Mouse (Mus musculus) right cerebral cortex, adult 18-20 months (tissue): Measurements from ENCODE around the gene Notum.
"Not testable (repeated sequence)": the region's sequence is repeated elsewhere in the genome, so short reads cannot be mapped to it uniquely, and the experiment has no call there.

ENCODE experiments used
- DNase-seq: peaks from one replicate; pipeline ENCODE4 v3.0.0; 2022; ENCODE audit warnings: mixed read lengths

The Notum gene

GRCm38 (mm10) chr11:120661076-120661460 is at the start of gene Notum:
Gene Notum, minus strand, starts transcription at chr11:120661175.
- no peak for DNase-seq

GRCm38 (mm10) chr11:120710672-120711071 is 49.7 kb upstream of the Notum start:
- DNase-seq: no peak

- no peak for DNase-seq
Observed at GRCm38 (mm10) chr11:120709551-120709950, 48.6 kb upstream of the Notum start.

GRCm38 (mm10) chr11:120707969-120708368 is 47.0 kb upstream of the Notum start:
- no peak for DNase-seq

GRCm38 (mm10) chr11:120707225-120707624 is 46.2 kb upstream of the Notum start:
- no peak for DNase-seq

- DNase-seq: no peak
Observed at GRCm38 (mm10) chr11:120706120-120706519, 45.1 kb upstream of the Notum start.

GRCm38 (mm10) chr11:120704486-120705325 is 43.7 kb upstream of the Notum start:
- no peak for DNase-seq

- DNase-seq: no peak
Observed at GRCm38 (mm10) chr11:120703696-120704454, 42.9 kb upstream of the Notum start.

GRCm38 (mm10) chr11:120697741-120698140 is 36.8 kb upstream of the Notum start:
- DNase-seq: no peak

- DNase-seq: no peak
Observed at GRCm38 (mm10) chr11:120696568-120696967, 35.6 kb upstream of the Notum start.

GRCm38 (mm10) chr11:120695641-120696040 is 34.7 kb upstream of the Notum start:
- no peak for DNase-seq

GRCm38 (mm10) chr11:120695184-120695583 is 34.2 kb upstream of the Notum start:
- DNase-seq: no peak

- DNase-seq: no peak
Observed at GRCm38 (mm10) chr11:120693461-120693860, 32.5 kb upstream of the Notum start.

- peak; percentile 39 for DNase-seq
Observed at GRCm38 (mm10) chr11:120692471-120693011, 31.6 kb upstream of the Notum start.

GRCm38 (mm10) chr11:120689365-120689764 is 28.4 kb upstream of the Notum start:
- no peak for DNase-seq

- DNase-seq: no peak
Observed at GRCm38 (mm10) chr11:120686650-120687272, 25.8 kb upstream of the Notum start.

- DNase-seq: no peak
Observed at GRCm38 (mm10) chr11:120684660-120685059, 23.7 kb upstream of the Notum start.

- no peak for DNase-seq
Observed at GRCm38 (mm10) chr11:120684086-120684485, 23.1 kb upstream of the Notum start.

- DNase-seq: no peak
Observed at GRCm38 (mm10) chr11:120683536-120683935, 22.6 kb upstream of the Notum start.

GRCm38 (mm10) chr11:120682683-120683082 is 21.7 kb upstream of the Notum start:
- DNase-seq: no peak

GRCm38 (mm10) chr11:120679909-120680308 is 18.9 kb upstream of the Notum start:
- no peak for DNase-seq

- DNase-seq: no peak
Observed at GRCm38 (mm10) chr11:120676951-120677350, 16.0 kb upstream of the Notum start.

- not testable (repeated sequence) for DNase-seq
Observed at GRCm38 (mm10) chr11:120675875-120676274, 14.9 kb upstream of the Notum start.
